Mouse (Mus musculus) CD4-positive helper T cell, adult 2 months (primary cell): ENCODE results near the gene Baiap2.

Experiments
- DNase-seq: peaks from one replicate; pipeline ENCODE4 v3.0.0-alpha.2; 2012; ENCODE audit warnings: low read depth, missing footprints, low spot score

Baiap2 gene

DNA sequence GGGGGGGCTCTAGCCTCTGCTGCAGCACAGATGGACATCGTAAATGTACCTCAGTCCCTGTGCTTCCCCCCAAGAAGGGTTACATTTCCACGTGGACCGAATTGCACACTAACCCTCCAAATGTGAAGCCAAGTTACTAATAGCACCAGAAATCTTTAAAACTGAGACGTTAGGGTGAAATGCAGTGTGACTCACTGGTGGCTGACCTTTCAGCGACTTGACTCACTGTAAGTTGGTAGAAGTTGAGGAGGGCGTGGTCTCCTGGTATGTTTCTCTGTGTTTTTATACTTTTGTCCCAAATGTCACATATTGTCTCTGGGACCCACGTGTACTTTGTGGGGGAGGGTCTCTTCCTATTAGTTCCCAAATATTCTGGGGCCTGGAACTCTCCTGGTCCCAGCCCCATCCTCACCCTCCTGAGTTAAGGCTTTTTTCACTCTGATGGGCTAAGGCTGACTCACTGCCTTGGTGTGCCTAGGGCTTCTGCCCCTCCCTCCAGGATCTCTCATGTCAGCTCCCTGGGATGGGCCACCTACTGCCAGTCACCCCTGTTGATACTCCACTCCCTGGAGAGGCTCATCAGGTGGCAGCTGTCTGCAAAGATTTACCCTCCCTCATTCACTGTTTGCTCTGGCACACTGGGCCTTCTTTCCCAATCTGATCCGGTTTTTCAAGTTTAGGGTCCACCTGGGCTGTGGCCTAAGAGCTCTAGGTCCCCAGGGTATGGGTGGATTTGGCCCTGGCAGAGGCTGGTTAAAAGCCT lies 33.4 kb downstream of the Baiap2 start:
- no peak for DNase-seq

DNA sequence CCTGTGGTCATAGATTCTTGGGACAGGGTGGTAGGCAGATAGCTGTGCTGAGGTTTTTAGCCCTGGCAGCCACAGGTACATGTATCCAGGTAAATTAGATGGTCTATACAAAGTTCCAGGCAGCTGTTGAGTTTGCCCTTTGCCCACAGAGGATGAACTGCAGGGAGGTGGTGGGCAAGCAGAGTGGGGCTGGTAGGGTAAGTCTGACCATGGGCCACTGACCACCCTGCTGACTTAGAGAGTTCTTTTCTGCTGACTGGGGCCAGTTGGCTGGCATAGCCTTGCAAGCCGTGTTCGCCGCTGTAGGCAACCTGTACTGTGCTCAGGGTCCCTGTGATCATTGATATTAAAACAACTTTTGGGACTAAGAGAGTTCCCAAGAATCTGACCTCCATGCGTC lies 36.1 kb downstream of the Baiap2 start:
- DNase-seq = no peak

DNA sequence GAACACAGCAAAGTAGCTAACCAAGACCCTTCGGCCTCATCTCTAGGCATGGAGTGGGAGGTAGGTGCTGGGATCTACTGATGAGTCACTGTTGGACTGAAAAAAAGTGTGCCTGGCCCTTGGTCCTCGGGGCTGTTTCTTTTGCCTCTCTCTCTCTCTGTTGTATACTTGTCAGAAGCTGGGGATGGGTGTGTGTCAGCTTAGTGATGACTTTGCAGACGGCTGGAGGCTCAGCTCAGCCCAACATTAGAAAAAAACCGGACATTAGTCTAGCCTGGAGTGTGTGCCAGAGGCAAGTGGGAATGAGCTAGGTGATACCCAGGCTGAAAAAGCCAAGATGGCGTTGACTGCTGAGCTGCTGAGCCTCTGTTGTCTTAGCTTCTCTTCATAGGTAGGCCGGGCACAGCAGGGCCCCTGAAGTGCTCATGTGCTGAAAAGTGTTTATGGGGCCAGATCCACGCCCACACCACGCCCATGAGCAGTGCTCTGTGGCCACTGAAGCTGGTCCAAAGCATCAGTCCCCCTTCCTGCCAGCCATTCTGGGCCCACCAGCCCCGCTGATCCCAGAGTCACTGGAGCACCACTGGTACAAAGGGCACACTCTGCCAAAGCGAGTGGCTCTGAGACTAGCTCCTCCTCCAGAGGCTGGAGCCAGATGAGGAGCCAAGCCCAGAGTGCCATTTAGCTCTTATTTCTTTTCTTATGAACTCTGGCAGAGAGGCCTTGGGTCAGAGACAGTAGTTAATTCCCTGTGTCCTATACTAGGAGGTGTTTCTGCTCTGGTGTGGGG lies 37.2 kb downstream of the Baiap2 start:
- no peak for DNase-seq

- DNase-seq = no peak
Observed at GRCm38 (mm10) chr11:119981769-119982168, 39.2 kb downstream of the Baiap2 start.

GRCm38 (mm10) chr11:119982236-119982635 lies 39.7 kb downstream of the Baiap2 start:
- DNase-seq = no peak

DNA sequence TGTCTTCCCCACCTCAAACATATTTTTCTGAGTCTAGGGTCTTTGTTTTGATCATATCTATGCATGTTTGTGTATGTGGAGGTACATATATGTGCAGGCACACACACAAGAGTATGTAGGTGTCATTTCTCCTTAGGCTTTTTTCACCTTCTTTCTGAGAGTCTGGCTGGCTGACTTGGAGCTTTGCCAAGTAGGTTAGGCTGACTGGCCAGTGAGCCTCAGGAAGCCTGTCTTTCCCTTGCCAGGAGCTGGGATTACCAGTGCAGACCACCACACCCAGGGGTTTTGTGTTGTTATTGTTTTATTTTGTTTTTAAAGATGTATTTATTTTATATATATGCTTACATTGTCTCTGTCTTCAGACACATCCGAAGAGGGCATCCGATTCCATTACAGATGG lies 40.6 kb downstream of the Baiap2 start:
- DNase-seq = no peak

- no peak for DNase-seq
Observed at GRCm38 (mm10) chr11:119986751-119987425, 44.3 kb downstream of the Baiap2 start.

GRCm38 (mm10) chr11:119987876-119988275 lies 45.3 kb downstream of the Baiap2 start:
- DNase-seq = no peak

- no peak for DNase-seq
Observed at GRCm38 (mm10) chr11:119988391-119988790, 45.8 kb downstream of the Baiap2 start.

GRCm38 (mm10) chr11:119989115-119989564 lies 46.6 kb downstream of the Baiap2 start:
- no peak for DNase-seq

- no peak for DNase-seq
Observed at GRCm38 (mm10) chr11:119990658-119991337, 48.2 kb downstream of the Baiap2 start.

- DNase-seq = peak; percentile 82
Observed at GRCm38 (mm10) chr11:119991338-119991678, 48.7 kb downstream of the Baiap2 start.

- no peak for DNase-seq
Observed at GRCm38 (mm10) chr11:119997351-119997750, 54.8 kb downstream of the Baiap2 start.

- no peak for DNase-seq
Observed at GRCm38 (mm10) chr11:120002041-120002440, 59.5 kb downstream of the Baiap2 start.

DNA sequence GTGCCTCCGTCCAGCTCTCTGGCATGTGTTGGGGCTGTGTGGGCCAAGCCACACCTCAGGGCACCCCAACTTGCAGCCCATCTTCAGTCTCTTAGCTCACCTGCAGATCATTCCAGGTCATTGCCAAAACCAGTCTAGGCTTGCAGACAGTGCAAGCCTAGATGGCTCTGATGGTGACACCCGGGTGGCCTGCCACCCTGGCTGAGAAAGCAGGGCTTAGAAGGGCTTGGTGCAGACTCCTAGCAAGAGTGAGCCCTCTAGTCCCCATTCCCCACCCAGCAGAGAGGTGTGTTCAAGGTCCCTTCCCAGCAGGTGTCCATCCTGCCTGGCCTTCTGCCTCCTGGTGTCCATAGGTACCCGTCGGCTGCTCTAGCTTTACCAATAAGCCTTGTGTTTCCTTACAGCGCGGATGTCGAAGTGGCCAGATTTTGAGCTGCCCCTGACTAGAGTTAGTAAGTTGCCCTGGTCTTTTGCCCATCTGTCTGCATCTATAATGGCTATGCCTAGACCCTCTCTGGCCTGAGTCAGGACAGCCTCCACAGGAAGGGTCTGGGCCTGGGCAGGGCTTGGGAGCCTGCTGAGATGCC lies 60.2 kb downstream of the Baiap2 start:
- no peak for DNase-seq

DNA sequence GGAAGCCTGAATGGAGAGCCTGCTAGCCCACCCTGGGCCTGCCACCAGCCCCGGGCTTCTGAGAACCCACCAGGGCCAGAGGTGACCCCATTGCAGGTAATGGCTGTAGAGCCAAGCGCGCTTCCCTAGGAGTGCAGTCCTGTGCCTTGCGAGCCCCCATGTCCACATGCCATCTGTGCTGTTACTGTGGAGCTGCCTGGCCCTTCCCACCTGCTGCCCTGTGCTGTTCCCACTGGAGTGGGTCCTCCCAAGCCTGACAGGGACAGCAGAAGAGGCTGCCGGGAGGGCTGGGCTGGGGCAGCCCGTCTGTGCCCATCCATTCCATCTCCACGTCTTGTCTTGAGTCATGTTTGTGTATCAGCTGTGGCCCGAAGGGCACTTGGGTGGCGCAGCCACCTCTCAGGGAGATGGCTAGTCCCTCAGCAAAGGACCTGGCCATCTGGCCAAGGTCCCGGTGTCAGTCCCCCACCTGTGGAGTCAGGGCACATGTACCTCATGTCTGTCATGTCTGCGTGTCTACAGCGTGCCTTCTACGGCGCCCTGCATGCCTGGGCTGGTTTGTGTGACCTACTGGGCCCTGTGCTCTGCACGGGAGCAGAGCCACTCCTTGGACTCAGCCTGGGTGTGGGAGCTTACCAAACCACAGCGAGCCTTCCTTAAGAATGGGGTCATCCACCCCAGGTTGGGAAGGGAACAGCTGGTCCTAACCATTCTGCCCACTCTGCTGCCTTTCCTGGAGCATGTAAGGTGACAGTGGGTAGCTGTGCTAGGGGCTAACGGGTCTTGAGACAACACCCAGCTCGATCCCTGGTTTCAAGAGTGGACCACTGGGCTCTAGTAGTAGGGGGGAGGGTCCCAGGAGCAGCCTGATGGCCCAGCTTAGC lies 63.1 kb downstream of the Baiap2 start:
- no peak for DNase-seq

DNA sequence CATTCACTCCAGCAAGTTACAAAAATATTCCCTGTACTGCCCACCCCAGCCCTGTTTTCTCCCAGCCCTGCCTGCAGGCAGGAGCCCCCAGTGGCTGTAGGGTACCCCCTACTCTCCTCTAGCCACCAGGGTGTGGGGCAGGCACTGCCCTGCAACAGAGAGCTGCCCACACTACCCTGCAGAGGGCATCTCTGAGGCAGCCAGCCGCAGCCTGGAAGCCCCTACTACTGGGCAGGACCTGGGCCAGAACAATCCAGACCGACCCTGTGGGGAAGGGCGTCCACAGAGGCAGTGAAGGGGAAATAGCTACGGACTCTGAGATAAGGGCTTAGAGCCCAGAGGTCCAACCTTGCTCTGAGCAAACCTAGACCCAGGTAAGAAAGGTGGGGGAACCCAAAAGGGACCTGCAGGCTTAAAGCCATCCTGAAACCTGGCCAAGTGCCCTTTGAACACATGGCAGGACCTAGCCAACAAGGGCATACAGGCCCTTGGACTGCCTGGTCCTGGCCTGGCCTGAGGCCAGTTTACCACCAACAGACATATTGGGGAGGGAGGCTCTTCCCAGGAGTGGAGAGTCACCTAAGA lies 65.0 kb downstream of the Baiap2 start:
- no peak for DNase-seq

DNA sequence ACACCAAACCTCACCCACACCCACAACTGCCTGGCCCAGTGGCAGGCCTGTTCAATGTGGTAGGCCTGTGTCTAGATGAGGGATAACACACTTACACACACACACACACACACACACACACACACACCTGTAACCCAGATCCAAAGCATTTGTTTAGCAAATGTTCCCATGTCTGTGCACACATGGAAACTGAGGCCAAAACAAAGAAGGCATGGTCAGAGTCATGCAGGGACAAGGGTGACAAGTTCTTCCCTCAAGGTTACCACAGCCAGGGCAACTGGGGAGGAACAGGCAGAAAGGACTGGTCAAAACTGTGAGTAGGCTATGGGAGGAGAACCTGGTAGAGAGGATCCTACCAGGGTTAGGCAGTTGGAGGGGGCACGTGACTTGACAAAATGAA lies 65.9 kb downstream of the Baiap2 start:
- no peak for DNase-seq

- no peak for DNase-seq
Observed at GRCm38 (mm10) chr11:120008956-120009355, 66.4 kb downstream of the Baiap2 start.

- DNase-seq = no peak
Observed at GRCm38 (mm10) chr11:120009937-120010336, 67.4 kb downstream of the Baiap2 start.
